Mouse (Mus musculus): ENCODE data around the gene Olfr1106.

GRCm38 (mm10) chr2:87095908-87096307 is 43.8 kb upstream of the Olfr1106 start, which contains the start of gene Olfr1109:
- TF ChIP-seq CTCF (IDR thresholded peaks at IDR 0.05; ENCODE audit: borderline replicate concordance, insufficient read depth, low read length), result no peak
- no peak for TF ChIP-seq POLR2A (IDR thresholded peaks at IDR 0.05; ENCODE audit: low read depth, low read length)

All from embryonic fibroblast, embryonic 13.5 days (primary cell).